Mouse (Mus musculus) heart, embryonic 11.5 days (tissue): ENCODE measurements around the gene Slamf1. TPM values are rescaled to one million over a fixed set of nuclear protein-coding genes. Genes with fewer than 3 reads are reported as not detected.

Experiments used
- ATAC-seq: fragments of 200-750 bp; cut with Nextera tagmentation; replicated peaks from 2 replicates; pipeline ENCODE4 v1.8.0; 2017; ENCODE audit warnings: moderate library complexity; ENCODE audit not compliant: insufficient number of reproducible peaks, low FRiP score, low TSS enrichment
- H3K27ac ChIP-seq: fragments of 300-500 bp; sonication (generic); 2 replicates; pipeline ENCODE4 v1.5.1; 2014; ENCODE audit warnings: mild to moderate bottlenecking, low read depth, low read length
- H3K27me3 ChIP-seq: fragments of 300-500 bp; sonication (generic); 2 replicates; pipeline ENCODE4 v1.6.1; 2014; ENCODE audit warnings: mild to moderate bottlenecking, low read length, mixed read lengths; ENCODE audit not compliant: control insufficient read depth, insufficient read depth
- H3K36me3 ChIP-seq: fragments of 300-500 bp; sonication (generic); 2 replicates; pipeline ENCODE4 v1.6.1; 2014; ENCODE audit warnings: mild to moderate bottlenecking, low read length, moderate library complexity, mixed read lengths; ENCODE audit not compliant: control insufficient read depth, insufficient read depth
- H3K4me1 ChIP-seq: fragments of 300-500 bp; sonication (generic); 2 replicates; pipeline ENCODE4 v1.6.1; 2014; ENCODE audit warnings: low read length; ENCODE audit not compliant: control insufficient read depth, insufficient read depth
- H3K4me2 ChIP-seq: fragments of 300-500 bp; sonication (generic); 2 replicates; pipeline ENCODE4 v1.6.1; 2014; ENCODE audit warnings: mild to moderate bottlenecking, moderate library complexity
- H3K4me3 ChIP-seq: fragments of 300-500 bp; sonication (generic); 2 replicates; pipeline ENCODE4 v1.5.1; 2014; ENCODE audit warnings: low read depth, low read length
- H3K9ac ChIP-seq: fragments of 300-500 bp; sonication (generic); 2 replicates; pipeline ENCODE4 v1.6.1; 2014; ENCODE audit warnings: mild to moderate bottlenecking, low read depth, low read length, moderate library complexity
- H3K9me3 ChIP-seq: fragments of 300-500 bp; sonication (generic); replicated peaks from 2 replicates; pipeline ENCODE4 v1.6.1; 2016; ENCODE audit warnings: low read length; ENCODE audit not compliant: control insufficient read depth
- WGBS: fragments of 180-500 bp; shearing (Covaris S2); extraction: QIAGEN DNeasy Blood & Tissue Kit; methylation state at CpG from one replicate; pipeline ENCODE4 v1.1.7; 2014; ENCODE audit not compliant: insufficient replicate concordance; 5-methylcytosine and 5-hydroxymethylcytosine counted together
- polyA plus RNA-seq: library from polyadenylated mRNA; unstranded; fragments of >200 nt; fragmentation: Nextera tagmentation; extraction: Ambion mirVana; gene quantifications from 2 replicates; pipeline ENCODE4 v1.2.1, GENCODE M21; 2014

The Slamf1 gene
- 0.23 and 0.38 TPM in 2 replicates for polyA plus RNA-seq

DNA sequence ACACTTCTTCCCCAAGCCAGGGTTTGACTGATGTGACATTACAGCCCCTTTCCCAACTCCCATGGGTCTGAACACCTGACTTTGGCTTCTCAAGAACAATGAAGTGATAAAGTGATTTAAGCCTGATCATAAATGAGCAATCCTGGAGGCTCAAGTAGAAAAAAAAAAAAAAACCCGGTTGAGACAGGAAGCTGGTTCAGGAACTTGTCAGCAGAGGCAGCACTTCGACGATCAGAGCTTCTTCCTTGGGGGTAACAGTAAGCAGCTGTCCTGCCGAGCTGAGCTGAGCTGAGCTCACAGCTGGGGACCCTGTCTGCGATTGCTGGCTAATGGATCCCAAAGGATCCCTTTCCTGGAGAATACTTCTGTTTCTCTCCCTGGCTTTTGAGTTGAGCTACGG, at the start of gene Slamf1:
Gene Slamf1 (plus strand): TSS at position 230 of the 400 bp plus-strand sequence.
- Histone ChIP-seq H3K4me2 (no peak within 1 kb of the TSS), H3K4me3 (no peak within 1 kb of the TSS), H3K36me3 (no peaks in the 10 kb centered on the region), H3K27ac (no peak within 1 kb of the TSS), H3K9ac (no peak within 1 kb of the TSS), H3K27me3 (no peaks in the 10 kb centered on the region), H3K9me3 (no peaks in the 10 kb centered on the region), H3K4me1 (no peaks in the 10 kb centered on the region)
- no peak for ATAC-seq
- 22% methylated on average over 6 of the region's 6 CpGs for WGBS

- Histone ChIP-seq H3K36me3 (no peaks in the 10 kb centered on the region), H3K27me3 (no peaks in the 10 kb centered on the region), H3K4me3 (no peak overlapping the region), H3K9me3 (no peaks in the 10 kb centered on the region), H3K4me2 (no peak overlapping the region), H3K9ac (no peak overlapping the region), H3K4me1 (no peaks in the 10 kb centered on the region), H3K27ac (no peak overlapping the region)
- no peak for ATAC-seq
Measured at GRCm38 (mm10) chr1:171731195-171731594, 35.7 kb upstream of the Slamf1 start.

DNA sequence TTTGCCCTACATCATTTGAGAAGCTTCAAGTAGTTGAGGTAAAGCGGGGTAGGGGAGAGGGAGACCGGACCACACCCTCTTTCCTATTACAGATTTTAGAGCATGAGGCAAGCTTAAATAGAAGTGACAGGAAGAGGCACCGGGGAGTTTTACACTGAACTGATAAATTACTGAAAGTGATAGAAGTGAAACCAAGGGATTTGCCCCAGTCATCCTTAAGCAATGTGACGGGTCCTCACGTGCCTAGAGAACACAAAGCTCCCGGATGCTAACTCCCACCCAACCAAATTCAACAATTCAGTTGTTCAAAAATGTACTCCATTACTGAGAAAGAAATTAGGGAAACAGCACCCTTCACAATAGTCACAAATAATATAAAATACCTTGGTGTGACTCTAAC, 32.0 kb upstream of the Slamf1 start:
- no peak overlapping the region for H3K4me3 ChIP-seq
- no peaks in the 10 kb centered on the region for H3K9me3 ChIP-seq
- H3K27me3 ChIP-seq: no peaks in the 10 kb centered on the region
- no peak overlapping the region for H3K9ac ChIP-seq
- no peaks in the 10 kb centered on the region for H3K36me3 ChIP-seq
- 80% methylated on average over 6 of the region's 6 CpGs for WGBS
- no peak for ATAC-seq
- H3K4me2 ChIP-seq: no peak overlapping the region
- no peaks in the 10 kb centered on the region for H3K4me1 ChIP-seq
- no peak overlapping the region for H3K27ac ChIP-seq

GRCm38 (mm10) chr1:171748127-171748969, 18.6 kb upstream of the Slamf1 start:
- Histone ChIP-seq H3K4me1 (no peaks in the 10 kb centered on the region), H3K36me3 (no peaks in the 10 kb centered on the region), H3K9me3 (0 out of 2 replicates have a peak, but pooled peaks cover 2% of the 10 kb centered on the region), H3K4me2 (no peak overlapping the region), H3K27ac (no peak overlapping the region), H3K9ac (no peak overlapping the region), H3K4me3 (no peak overlapping the region), H3K27me3 (no peaks in the 10 kb centered on the region)
- no peak for ATAC-seq
- WGBS: 75% methylated on average over 3 of the region's 3 CpGs

GRCm38 (mm10) chr1:171761853-171762448, 5.0 kb upstream of the Slamf1 start:
- 50% methylated on average over 5 of the region's 5 CpGs for WGBS
- Histone ChIP-seq H3K36me3 (no peaks in the 10 kb centered on the region), H3K9me3 (no peaks in the 10 kb centered on the region), H3K27ac (no peak overlapping the region), H3K4me1 (no peaks in the 10 kb centered on the region), H3K27me3 (no peaks in the 10 kb centered on the region), H3K9ac (no peak overlapping the region), H3K4me2 (no peak overlapping the region), H3K4me3 (no peak overlapping the region)
- no peak for ATAC-seq

- H3K36me3 ChIP-seq: no peaks in the 10 kb centered on the region
Measured at GRCm38 (mm10) chr1:171770996-171771395, 4.1 kb downstream of the Slamf1 start.

GRCm38 (mm10) chr1:171772121-171772735, 5.3 kb downstream of the Slamf1 start:
- Histone ChIP-seq H3K36me3 (no peaks in the 10 kb centered on the region), H3K4me3 (no peak overlapping the region), H3K9me3 (no peaks in the 10 kb centered on the region), H3K4me1 (no peaks in the 10 kb centered on the region), H3K27ac (no peak overlapping the region), H3K4me2 (no peak overlapping the region), H3K9ac (no peak overlapping the region), H3K27me3 (no peaks in the 10 kb centered on the region)
- no peak for ATAC-seq
- WGBS: 70% methylated on average over 8 of the region's 8 CpGs

More at GRCm38 (mm10) chr1:171770996-171771395, 4.1 kb downstream of the Slamf1 start:
- H3K4me1 ChIP-seq: no peaks in the 10 kb centered on the region
- no peak overlapping the region for H3K4me3 ChIP-seq
- WGBS: 61% methylated on average over 6 of the region's 6 CpGs
- no peak for ATAC-seq
- H3K9ac ChIP-seq: no peak overlapping the region
- no peak overlapping the region for H3K27ac ChIP-seq
- H3K9me3 ChIP-seq: no peaks in the 10 kb centered on the region
- no peak overlapping the region for H3K4me2 ChIP-seq
- no peaks in the 10 kb centered on the region for H3K27me3 ChIP-seq

DNA sequence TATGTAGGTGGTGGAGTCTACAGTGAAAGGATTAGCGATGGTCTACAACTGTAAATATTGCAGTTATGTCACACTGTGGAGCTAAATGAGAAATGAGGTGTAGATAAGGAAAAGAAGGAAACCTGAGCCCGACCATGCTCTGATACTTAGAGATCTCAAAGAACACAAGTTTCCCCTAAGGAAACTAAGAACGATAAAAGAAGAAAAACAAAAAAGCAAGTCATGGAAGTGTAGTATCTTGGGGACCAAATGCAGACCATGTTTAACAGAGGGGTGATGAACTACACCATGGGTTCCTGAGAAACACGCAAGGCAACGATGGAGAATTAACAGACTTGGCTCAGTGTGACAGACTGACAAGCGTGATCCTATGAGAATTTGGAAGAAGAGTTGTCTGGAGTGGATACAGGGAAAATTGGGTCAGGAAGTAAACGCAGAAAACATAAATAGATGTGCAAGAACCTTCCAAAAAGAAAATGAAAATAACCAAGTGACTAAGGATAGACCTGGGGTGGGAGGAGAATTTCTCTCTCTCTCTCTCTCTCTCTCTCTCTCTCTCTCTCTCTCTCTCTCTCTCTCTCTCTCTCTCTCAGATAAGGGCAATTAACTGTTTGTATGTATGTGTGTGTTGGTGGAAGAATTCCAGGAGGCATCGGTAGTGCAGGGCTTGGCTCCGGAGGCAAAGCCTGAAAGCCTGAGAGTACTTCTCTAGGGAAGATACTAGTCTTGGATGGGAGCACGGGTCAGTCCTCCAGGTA, 6.5 kb downstream of the Slamf1 start:
- H3K9ac ChIP-seq: no peak overlapping the region
- H3K27me3 ChIP-seq: no peaks in the 10 kb centered on the region
- WGBS: 70% methylated on average over 10 of the region's 10 CpGs
- H3K4me2 ChIP-seq: no peak overlapping the region
- H3K4me3 ChIP-seq: no peak overlapping the region
- no peak for ATAC-seq
- H3K27ac ChIP-seq: no peak overlapping the region
- no peaks in the 10 kb centered on the region for H3K9me3 ChIP-seq
- H3K4me1 ChIP-seq: no peaks in the 10 kb centered on the region
- no peaks in the 10 kb centered on the region for H3K36me3 ChIP-seq
